Mouse (Mus musculus) erythroid progenitor cell, adult 5-6 weeks (primary cell): ENCODE data around the gene Snx20. TPM values are rescaled to one million over a fixed set of nuclear protein-coding genes. Genes with fewer than 3 reads are reported as not detected.

Experiments
- ATAC-seq: replicated peaks from 2 replicates; pipeline ENCODE4 v1.8.0; 2016; ENCODE audit warnings: moderate number of reproducible peaks, mild to moderate bottlenecking, moderate TSS enrichment, inconsistent platforms; ENCODE audit not compliant: poor library complexity, low FRiP score, severe bottlenecking
- total RNA-seq, 2 experiments: library from RNA; stranded (forward) in 1 of 2; stranded (reverse) in 1 of 2; fragments of 150-400 nt in 1 of 2; fragments of 186-747, 209-891 nt in 1 of 2; gene quantifications; 2 replicates each; pipeline versions ENCODE4 v1.2.3 to v1.2.4; 2015 to 2017; ENCODE audit warnings: low replicate concordance in 2 of 2

The Snx20 gene
- total RNA-seq, 2 experiments from 2014 or later = 4.2 to 21.8 TPM

- peak; percentile 71 for ATAC-seq
Observed at GRCm38 (mm10) chr8:88646837-88647778, 11.2 kb upstream of the Snx20 start, which contains the start of gene Nod2. Gene Nod2 (plus strand): TSS chr8:88647315.

- ATAC-seq = no peak
Observed at GRCm38 (mm10) chr8:88642734-88643564, 7.0 kb upstream of the Snx20 start.

- ATAC-seq = no peak
Observed at GRCm38 (mm10) chr8:88638908-88639307, 3.0 kb upstream of the Snx20 start.

DNA sequence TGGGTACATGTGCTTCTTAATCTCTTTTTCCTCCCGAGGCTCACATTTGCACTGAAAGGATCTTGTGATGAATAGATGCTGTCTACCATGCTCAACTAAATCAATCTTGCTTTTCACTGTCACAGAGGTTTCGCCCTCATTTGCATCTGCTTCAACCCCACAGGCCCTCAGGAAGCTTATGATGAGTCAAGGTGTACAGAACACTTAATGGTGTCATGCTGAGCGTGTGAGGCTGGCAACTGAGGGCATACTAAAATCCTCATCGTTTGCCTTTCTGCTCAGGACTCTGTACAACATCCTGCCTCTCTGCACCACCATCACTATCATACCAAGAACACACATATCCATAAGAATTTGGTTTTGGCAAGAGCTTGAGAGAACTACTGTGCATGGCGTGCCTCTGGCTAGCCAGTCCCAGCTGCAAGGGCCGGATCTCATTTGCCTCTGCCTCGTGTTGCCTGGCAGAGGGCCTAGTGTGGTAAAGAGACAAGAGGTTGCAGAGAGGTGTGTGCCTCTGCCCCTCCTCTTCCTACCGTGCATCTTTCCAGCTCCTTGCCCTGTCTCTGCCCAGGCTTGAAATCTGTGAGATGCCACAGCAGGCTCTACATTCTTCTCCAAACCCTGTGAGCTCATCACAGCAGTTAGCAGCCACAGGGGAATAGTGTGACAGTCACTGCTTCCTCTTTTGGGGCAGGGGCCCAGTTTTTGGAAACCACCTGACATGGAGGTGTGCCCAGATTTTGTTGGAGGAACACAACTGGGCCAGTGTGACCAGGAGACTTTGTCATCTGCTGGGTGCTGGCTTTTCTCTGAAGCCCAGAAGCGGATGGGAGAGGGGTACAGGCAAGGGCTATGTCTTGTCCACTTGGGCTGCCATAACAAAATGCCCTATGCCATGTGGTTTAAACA lies 1.4 kb upstream of the Snx20 start:
- no peak for ATAC-seq

DNA sequence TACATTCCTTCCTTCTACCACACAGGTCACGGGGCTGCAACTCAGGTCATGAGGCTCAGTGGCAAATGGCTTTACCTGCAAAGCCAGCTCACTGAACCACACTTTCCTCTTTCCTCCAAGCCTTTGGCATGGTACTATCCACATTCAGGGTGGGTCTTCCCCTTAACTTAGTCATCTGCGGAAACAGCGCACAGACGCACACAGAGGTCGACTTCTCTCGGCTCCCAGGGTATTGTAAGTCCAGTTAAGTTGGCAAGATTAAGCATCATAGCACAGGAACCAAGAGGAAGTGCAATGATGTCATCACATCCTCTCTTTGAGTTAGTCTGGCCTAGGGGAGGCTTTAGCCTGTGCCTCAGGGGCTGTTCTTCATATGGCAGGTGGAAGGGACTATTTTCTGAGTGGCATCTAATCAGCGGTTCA lies 2.6 kb downstream of the Snx20 start:
- no peak for ATAC-seq

GRCm38 (mm10) chr8:88631081-88631480 lies 4.8 kb downstream of the Snx20 start:
- no peak for ATAC-seq

GRCm38 (mm10) chr8:88630225-88630624 lies 5.7 kb downstream of the Snx20 start:
- ATAC-seq = no peak

DNA sequence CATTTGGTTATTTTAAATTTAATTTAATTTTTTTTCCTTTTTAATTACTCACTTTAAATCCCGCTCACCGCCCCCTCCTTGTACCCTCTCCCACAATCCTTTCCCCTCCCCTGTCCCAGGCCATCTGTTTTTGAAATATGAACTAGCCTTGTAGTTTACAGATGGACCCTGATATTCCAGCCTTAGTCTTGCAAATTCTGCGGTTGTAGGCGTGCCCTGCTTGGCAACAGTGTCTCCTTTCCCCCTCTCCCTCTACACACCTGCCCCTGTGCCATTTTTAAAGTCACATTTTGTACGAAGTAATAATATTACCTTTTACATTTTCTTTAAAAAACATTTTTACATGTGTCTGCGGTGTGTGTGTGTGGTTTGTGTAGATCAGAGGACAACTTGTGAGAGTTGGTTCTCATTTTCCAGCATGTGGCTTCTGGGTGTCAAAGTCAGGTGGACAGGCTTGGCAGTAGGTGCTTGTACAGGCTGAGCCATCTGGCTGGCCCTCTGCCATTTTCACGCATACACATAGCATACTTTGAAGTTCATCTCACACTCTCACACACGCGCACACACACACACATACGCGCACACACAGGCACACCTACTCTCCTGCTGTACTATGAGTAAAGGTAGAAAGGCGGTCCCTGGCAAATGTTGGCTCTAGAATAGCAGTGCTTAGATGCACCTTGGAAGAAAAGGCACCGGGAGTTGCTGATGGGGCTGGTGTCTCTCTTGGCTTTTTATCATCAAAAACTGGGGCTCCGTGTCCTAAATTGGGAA lies 7.7 kb downstream of the Snx20 start:
- no peak for ATAC-seq

GRCm38 (mm10) chr8:88627265-88627991 lies 8.5 kb downstream of the Snx20 start:
- no peak for ATAC-seq

GRCm38 (mm10) chr8:88626940-88627264 lies 9.0 kb downstream of the Snx20 start:
- ATAC-seq = no peak

DNA sequence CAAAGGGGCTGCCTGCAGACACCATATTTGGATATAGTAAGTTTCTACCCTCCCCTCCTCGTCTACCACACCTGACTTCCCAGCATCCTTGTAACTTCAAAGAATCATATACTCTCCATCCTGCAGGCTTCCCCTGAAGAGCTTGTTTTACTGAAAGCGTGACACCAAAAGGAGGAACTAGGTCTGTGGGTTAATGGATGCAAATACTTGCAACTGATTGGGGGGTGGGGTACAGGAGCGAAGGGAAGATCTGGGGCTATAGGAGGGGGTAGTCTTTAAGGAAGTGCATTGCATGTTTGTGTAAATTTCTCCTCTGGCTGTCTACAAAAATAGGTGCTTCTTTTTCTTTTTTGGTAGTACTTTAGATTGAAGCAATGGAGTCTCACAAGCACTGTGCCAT lies 9.5 kb downstream of the Snx20 start:
- ATAC-seq = no peak

DNA sequence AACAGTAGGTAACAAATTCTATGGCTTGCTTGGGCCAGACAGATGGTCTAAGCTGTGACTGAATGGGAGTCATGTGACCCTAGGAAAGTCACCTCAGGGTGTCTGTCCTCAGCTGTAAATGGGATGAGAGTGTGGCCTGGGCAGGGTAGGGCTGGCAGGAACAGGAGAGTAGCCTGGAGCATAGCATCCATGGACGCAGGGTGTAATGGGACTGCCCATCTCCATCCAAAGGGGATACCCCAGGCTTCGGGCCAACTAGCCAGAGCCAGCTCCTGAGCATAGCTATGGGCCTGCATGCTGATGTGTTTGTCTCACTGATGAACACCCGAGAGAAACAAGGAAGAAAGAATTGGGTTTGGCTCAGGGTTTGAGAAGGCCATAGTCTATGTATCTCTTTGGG lies 11.7 kb downstream of the Snx20 start:
- ATAC-seq = no peak

DNA sequence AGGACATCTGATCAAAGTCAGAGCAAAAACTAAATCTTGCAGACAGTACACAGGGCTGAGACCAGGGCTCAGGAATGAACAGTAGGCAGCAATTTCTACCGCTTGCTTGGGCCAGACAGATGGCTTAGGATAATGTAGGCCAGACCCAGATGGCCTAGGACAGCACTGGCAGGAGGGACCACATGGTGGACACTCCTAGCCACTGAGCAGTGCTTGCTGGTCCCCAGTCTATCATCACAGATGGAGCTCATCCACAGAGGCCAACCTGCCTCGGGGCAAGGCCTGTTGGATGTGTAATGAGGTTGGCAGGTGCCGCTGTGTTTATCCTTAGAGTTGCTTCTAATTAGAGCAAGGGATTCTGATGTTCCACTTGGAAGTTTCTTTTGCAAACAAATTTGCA lies 12.6 kb downstream of the Snx20 start:
- no peak for ATAC-seq

GRCm38 (mm10) chr8:88621408-88621807 lies 14.5 kb downstream of the Snx20 start:
- ATAC-seq = no peak

DNA sequence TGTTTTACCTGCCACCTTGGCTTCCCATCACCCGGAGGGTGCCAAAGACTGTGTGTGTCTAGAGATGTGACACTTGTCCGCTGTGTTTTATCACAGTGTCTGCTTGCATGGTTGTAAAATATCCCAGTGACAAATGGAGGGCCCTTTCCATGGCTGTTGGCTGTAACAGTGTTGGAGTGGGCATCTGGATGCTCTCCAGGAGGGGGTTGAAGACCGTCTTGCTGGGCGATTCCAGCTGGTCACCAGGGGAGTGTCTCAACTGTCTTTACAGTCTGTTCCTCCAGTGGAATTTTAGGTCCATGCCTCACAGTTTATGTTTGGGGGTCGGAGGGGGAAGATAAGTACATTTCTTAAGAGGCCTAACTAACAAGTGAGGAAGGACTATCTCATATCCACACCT lies 15.0 kb downstream of the Snx20 start:
- no peak for ATAC-seq

- ATAC-seq = no peak
Observed at GRCm38 (mm10) chr8:88619513-88619912, 16.4 kb downstream of the Snx20 start.

DNA sequence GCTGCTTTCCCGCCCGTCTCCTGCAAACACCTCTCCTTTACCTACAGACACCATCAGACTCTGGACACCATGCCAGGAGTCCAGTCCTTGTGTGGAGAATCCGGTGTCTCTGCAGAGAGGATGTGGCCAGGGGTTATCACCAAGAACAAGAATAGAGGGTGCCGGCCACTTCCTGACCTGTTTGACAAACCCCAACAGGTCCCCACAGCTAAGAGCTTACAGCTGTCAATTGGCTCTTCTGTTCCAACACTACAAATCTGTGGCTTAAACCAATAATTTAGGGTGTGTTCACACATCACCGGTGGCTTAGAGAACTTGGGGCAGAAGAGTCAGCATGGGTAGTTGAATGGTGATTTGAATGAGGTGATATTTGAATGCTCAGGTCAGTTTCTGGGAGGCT lies 17.3 kb downstream of the Snx20 start:
- ATAC-seq = no peak

DNA sequence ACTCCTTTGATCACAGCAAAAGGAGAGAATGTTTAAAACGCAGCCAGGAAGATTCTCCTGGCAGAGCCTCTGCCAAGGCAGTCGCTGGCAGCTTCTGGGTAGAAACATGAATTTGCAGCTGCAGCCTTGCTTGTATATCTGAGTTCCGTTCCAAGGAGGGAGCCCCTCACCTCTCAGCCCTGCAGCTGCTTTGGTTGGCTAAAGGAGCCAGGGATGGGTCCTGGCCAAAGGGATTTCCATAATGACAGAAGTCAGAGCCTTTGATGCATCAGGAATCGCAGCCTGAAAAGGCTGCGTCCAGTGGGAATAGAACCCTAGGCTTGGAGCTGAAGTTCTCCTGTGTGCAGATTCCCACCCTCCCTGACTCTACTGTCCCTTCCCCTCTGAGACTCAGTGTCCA lies 20.9 kb downstream of the Snx20 start:
- no peak for ATAC-seq

- ATAC-seq = no peak
Observed at GRCm38 (mm10) chr8:88610271-88610670, 25.7 kb downstream of the Snx20 start.
